Mouse (Mus musculus): ENCODE results near the gene Nkx2-9. TPM values are rescaled to one million over a fixed set of nuclear protein-coding genes. Genes with fewer than 3 reads are reported as not detected.

Gene Nkx2-9
- polyA plus RNA-seq (2015; fragmentation: Nextera tagmentation; extraction: Ambion mirVana), result not detected in 2 replicates

DNA sequence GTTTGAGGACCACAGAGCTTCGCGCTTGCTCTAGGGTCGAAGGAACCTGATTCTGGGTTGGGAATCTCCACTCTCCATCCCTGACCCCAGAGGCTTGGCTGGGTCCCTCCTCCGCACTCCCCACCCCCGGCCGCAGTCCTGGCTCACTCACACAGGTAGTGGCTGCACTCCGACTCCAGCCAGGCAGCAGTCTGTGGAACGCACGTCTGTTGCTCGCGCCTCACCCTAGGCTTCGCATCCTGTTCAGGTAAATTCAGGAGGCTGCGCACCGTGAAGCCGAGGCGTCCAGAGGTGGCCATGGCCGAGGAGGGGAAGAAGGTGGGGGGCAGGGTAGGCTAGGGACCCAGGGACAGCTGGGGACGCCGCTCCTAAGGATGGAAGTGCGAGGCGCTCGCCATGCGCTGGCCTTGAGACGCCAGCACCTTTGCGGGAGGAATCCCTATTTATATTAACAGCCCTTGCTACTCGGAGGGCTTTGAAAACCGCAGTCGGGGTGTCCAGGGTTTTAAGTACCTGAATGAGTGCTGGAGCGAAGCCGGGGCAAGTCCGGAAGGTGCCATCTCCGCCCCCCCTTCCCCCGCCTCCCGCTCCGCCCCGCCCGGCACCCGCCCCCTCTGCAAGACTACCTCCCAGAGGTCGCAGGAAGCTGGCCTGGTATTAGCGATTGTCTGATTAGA is at the start of gene Nkx2-9:
TSS of gene Nkx2-9 (minus strand) at position 524 of the 677 bp plus-strand sequence.
- H3K36me3 ChIP-seq, result no peaks in the 10 kb centered on the region
- H3K4me3 ChIP-seq, result peak within 1 kb of the TSS; percentile 28
- no peak for ATAC-seq (ENCODE audit: borderline replicate concordance, extremely low read depth, low FRiP score, low TSS enrichment)
- WGBS, result under 1% methylated on average over 40 of the region's 40 CpGs
- H3K9ac ChIP-seq, result no peak within 1 kb of the TSS
- peaks cover 24% of the 10 kb centered on the region; the same call in 1 of the 2 replicates for H3K4me1 ChIP-seq
- H3K27ac ChIP-seq, result no peak within 1 kb of the TSS
- H3K9me3 ChIP-seq, result no peaks in the 10 kb centered on the region
- peak within 1 kb of the TSS; percentile 58 for H3K4me2 ChIP-seq
- H3K27me3 ChIP-seq, result peaks cover 91% of the 10 kb centered on the region

DNA sequence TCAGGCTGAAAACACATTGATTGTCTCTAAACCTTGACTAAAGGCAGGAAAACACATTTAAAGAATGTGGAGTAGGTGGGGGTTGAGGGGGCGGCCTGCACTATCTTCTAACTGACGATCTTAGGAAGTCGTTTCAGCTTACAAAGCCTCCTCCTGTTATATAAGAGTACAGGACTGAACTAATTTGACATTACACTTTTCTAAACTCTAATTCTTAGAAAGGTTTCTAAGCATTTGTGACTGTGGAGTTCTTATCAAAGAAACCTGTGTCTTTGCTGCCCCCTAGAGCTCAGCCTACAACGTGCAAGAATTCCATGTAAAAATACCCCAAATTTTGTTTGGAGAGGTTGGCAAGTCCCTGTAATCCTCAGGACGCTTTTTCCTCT is 24.1 kb upstream of the Nkx2-9 start:
- H3K27me3 ChIP-seq, result no peaks in the 10 kb centered on the region
- no peak overlapping the region for H3K9ac ChIP-seq
- no peak overlapping the region for H3K27ac ChIP-seq
- no peak; the same call in 1 of the 2 replicates for ATAC-seq (ENCODE audit: borderline replicate concordance, extremely low read depth, low FRiP score, low TSS enrichment)
- peak overlapping the region; percentile 51 for H3K4me2 ChIP-seq
- H3K9me3 ChIP-seq, result no peaks in the 10 kb centered on the region
- H3K4me3 ChIP-seq, result peak overlapping the region; percentile 16
- H3K4me1 ChIP-seq, result no peaks in the 10 kb centered on the region
- WGBS, result 8% methylated on average over 5 of the region's 5 CpGs
- no peaks in the 10 kb centered on the region for H3K36me3 ChIP-seq

DNA sequence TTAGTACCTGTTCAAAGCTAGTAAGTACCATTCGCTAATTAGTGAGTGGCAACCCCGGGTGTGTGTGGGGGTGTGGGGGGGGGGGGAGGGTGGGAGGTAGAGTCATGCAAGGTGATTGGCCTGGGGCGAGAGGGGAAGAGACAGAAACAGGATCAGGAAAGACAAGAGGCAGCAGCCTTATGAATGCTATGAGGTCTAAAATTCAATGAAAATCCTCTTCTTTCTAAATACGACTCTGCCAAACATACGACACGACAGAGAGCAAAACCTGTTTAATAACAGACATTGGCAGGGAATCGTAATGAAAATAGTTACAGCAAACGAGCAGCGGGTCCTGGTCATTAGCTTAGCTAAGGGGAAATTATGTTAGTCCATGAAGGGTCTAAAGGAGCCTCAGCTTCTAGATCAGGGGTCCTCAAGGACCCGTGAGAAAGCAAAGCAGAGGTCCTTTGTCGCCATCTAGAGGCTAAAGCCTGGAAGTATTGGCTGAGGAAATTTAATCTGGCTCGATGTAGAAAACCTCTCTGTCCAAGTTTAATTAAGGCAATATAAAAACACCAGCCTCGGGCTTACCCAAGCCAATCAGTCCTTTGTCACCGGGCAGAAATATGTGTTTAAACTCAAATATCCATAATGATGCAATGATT is 23.6 kb upstream of the Nkx2-9 start:
- no peak overlapping the region for H3K27ac ChIP-seq
- WGBS, result 18% methylated on average over 14 of the region's 14 CpGs
- H3K4me3 ChIP-seq, result peak overlapping the region; percentile 16
- H3K4me1 ChIP-seq, result no peaks in the 10 kb centered on the region
- ATAC-seq (ENCODE audit: borderline replicate concordance, extremely low read depth, low FRiP score, low TSS enrichment), result no peak
- H3K36me3 ChIP-seq, result no peaks in the 10 kb centered on the region
- H3K27me3 ChIP-seq, result no peaks in the 10 kb centered on the region
- no peaks in the 10 kb centered on the region for H3K9me3 ChIP-seq
- no peak overlapping the region for H3K9ac ChIP-seq
- H3K4me2 ChIP-seq, result peak overlapping the region; percentile 51

DNA sequence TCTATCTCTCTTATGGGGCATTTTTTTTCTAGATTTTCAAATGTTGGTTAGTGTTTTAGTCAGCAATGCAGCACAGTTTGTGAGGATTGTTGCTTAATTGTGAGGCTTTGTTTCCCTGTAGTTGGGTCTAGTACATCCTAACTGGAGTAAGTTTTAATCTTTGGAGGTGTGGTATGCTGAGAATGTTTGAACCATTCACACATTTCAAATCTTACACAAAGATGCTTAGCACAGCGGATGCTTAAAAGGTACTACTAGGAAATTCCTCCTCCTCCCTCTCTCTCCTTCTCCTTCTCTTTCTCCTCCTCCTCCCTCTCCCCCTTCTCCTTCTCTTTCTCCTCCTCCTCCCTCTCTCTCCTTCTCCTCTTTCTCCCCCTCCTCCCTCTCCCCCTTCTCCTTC is 3.0 kb upstream of the Nkx2-9 start:
- Histone ChIP-seq H3K27ac (no peak overlapping the region), H3K9me3 (no peaks in the 10 kb centered on the region), H3K4me3 (no peak overlapping the region), H3K9ac (no peak overlapping the region), H3K36me3 (no peaks in the 10 kb centered on the region), H3K27me3 (peaks cover 74% of the 10 kb centered on the region), H3K4me2 (no peak overlapping the region), H3K4me1 (peaks cover 24% of the 10 kb centered on the region; the same call in 1 of the 2 replicates)
- WGBS, result 17% methylated on average over 1 of the region's 1 CpGs
- ATAC-seq (ENCODE audit: borderline replicate concordance, extremely low read depth, low FRiP score, low TSS enrichment), result no peak

DNA sequence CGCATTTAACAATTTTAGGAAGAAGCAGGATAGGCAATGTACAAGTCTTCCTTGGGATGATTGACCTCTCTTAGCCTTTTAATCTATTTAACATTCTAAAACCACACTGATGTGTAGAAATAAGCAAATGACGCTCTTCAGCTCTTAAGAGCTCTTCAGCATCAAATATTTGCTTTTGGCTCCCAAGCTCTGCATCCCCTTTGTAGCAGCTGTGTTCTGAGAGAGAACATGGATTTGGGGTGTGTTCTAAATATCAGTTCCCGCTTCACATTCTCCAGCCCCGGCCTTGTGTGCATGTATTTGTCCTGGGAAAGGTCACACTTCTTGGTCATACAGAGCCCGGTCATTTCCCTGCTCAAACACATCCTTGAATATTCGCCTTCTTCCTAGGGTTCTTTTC is 2.3 kb upstream of the Nkx2-9 start:
- H3K27ac ChIP-seq, result no peak overlapping the region
- H3K9me3 ChIP-seq, result no peaks in the 10 kb centered on the region
- H3K4me3 ChIP-seq, result no peak overlapping the region
- no peaks in the 10 kb centered on the region for H3K36me3 ChIP-seq
- H3K4me1 ChIP-seq, result peaks cover 24% of the 10 kb centered on the region; the same call in 1 of the 2 replicates
- H3K27me3 ChIP-seq, result peaks cover 81% of the 10 kb centered on the region
- no peak for ATAC-seq (ENCODE audit: borderline replicate concordance, extremely low read depth, low FRiP score, low TSS enrichment)
- no peak overlapping the region for H3K4me2 ChIP-seq
- H3K9ac ChIP-seq, result no peak overlapping the region
- 10% methylated on average over 6 of the region's 6 CpGs for WGBS

DNA sequence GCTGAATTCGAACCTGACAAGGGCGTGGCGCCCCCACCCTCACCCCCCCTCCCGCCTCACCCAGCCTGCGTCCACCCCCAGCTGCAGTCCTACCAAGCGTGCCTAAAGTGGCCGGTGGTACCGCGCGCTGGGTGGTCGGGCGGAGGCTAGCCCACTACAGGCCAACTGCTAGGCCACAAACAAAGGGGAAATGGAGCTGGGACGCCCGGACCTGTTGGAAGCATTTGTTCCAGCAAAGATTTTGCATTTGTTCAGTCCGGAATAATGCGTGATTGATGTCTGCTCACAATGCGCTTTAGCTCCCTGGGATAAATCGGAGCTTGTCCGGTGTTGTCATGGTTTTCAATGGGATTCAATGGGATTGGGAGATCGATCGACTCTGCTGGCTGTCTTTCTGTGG is 1.4 kb upstream of the Nkx2-9 start:
- Histone ChIP-seq H3K27ac (no peak overlapping the region), H3K27me3 (peaks cover 87% of the 10 kb centered on the region), H3K36me3 (no peaks in the 10 kb centered on the region), H3K9ac (no peak overlapping the region), H3K4me3 (no peak overlapping the region), H3K4me1 (peaks cover 24% of the 10 kb centered on the region; the same call in 1 of the 2 replicates), H3K9me3 (no peaks in the 10 kb centered on the region), H3K4me2 (no peak overlapping the region)
- WGBS, result 1% methylated on average over 20 of the region's 21 CpGs
- no peak for ATAC-seq (ENCODE audit: borderline replicate concordance, extremely low read depth, low FRiP score, low TSS enrichment)

DNA sequence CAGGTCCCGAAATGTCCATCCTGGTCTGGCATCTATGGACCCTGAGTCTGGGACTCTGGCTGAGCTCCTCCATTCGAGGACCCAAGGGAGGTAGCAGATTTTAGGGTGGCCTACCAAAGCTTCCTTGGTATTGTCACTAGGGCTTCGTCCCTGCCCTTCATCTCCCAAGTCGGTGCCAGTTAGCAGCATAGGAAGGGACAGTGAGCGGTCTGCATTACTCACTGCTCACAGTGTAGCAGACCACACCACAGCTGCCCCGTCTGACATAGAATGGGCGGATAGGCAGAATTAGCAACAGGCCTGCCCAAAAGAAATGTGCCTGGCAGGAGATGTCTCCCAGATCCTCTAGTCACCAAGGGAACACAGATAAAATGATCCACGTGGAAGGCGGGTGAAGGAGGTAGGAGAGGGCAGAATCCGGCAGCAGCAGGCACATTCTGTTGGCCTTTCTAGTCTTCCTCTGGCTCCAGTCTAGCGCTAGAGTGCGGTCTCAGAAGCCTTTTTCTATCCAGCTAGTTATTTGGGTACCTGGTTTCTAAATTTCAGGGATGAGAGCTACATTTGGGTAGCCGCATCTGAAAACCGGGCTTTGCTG is 929 bp upstream of the Nkx2-9 start:
- no peak overlapping the region for H3K4me3 ChIP-seq
- 9% methylated on average over 14 of the region's 14 CpGs for WGBS
- ATAC-seq (ENCODE audit: borderline replicate concordance, extremely low read depth, low FRiP score, low TSS enrichment), result no peak

DNA sequence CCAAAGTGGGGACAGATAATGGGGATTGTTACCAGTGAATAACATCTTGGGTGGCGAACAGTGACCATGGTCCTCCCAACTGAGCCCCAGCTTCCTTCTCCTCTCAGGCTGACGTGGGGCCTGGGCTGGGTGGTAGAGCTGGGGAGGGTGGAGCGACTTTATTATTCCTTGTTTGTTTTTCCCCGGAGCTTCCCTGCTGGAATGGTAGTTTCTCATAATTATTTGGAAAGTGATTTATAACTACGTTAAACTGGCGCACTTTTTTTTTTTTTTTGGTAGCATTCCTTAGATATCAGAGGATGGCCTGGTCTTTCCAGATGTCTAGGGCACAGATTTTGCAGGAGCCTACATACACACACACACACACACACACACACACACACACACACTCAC is 350 bp upstream of the Nkx2-9 start:
- peak overlapping the region; percentile 28; the same call in 1 of the 2 replicates for H3K4me3 ChIP-seq
- no peak for ATAC-seq (ENCODE audit: borderline replicate concordance, extremely low read depth, low FRiP score, low TSS enrichment)
- peaks cover 24% of the 10 kb centered on the region; the same call in 1 of the 2 replicates for H3K4me1 ChIP-seq
- H3K27me3 ChIP-seq, result peaks cover 91% of the 10 kb centered on the region
- no peaks in the 10 kb centered on the region for H3K9me3 ChIP-seq
- 2% methylated on average over 6 of the region's 6 CpGs for WGBS
- H3K4me2 ChIP-seq, result peak overlapping the region; percentile 58
- H3K9ac ChIP-seq, result no peak overlapping the region
- no peaks in the 10 kb centered on the region for H3K36me3 ChIP-seq
- H3K27ac ChIP-seq, result no peak overlapping the region

More for the DNA sequence above, 929 bp upstream of the Nkx2-9 start:
- Histone ChIP-seq H3K4me2 (no peak overlapping the region), H3K27me3 (peaks cover 89% of the 10 kb centered on the region), H3K9me3 (no peaks in the 10 kb centered on the region), H3K4me1 (peaks cover 24% of the 10 kb centered on the region; the same call in 1 of the 2 replicates), H3K9ac (no peak overlapping the region), H3K27ac (no peak overlapping the region), H3K36me3 (no peaks in the 10 kb centered on the region)

DNA sequence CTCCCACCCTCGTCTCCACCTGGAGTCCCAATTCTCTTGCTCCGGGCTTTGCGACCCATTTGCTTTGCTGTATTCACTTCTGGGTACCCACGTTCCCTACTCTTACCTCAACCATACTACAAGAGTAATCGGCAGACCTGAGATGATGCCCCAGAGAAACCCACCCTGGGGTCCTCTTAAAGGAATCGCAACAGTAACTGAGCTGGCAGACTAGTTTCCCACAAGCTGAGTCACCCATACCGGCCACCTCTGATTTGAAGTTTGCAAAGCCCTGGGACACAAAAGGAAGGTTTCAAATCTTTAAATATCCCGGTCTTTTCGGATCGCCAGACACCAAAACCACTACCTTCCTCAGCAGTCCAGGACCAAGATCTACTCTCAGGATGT is 742 bp downstream of the Nkx2-9 start:
- Histone ChIP-seq H3K9ac (no peak overlapping the region), H3K27ac (no peak overlapping the region), H3K27me3 (peaks cover 92% of the 10 kb centered on the region), H3K4me2 (peak overlapping the region; percentile 58), H3K4me1 (peaks cover 24% of the 10 kb centered on the region; the same call in 1 of the 2 replicates), H3K9me3 (no peaks in the 10 kb centered on the region), H3K4me3 (peak overlapping the region; percentile 28), H3K36me3 (no peaks in the 10 kb centered on the region)
- ATAC-seq (ENCODE audit: borderline replicate concordance, extremely low read depth, low FRiP score, low TSS enrichment), result no peak
- WGBS, result under 1% methylated on average over 10 of the region's 10 CpGs

DNA sequence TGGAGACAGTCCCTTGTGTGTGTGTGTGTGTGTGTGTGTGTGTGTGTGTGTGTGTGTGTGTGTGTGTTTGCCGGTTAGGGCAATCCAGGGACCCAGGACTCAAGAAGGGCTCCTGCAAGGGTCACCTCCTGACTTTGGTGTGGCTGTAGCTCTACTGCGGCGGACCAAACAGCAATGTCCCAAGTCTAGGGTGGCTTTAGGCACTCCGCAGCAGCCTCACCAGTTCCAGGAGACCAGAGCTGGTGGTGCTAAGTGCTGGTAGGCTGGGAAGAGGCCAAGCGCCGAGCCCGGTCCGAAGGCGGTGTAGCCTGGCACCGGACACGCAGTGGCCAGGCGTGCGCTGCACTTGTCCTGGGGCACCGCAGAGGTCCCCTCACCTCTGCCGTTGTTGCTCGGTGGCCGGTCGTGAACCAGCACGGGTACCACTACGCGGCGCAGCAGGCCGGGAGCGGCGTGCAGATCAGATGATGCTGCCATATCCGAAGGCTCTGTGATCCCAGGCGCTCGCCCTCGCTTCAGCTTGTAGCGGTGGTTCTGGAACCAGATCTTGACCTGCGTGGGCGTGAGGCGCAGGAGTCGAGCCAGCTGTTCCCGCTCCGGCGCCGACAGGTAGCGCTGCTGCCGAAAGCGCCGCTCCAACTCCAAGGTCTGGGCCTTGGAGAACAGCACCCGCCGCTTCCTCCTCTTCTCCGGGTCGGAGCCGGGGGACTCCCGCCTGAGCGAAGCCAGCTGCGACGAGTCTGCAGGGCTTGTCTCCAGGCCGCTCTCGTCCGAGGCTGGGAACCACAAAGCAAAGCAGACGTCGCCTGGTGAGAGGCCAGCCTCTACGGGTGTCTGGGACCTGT is 1.4 kb downstream of the Nkx2-9 start:
- H3K9ac ChIP-seq, result no peak overlapping the region
- peak overlapping the region; percentile 58 for H3K4me2 ChIP-seq
- WGBS, result under 1% methylated on average over 56 of the region's 57 CpGs
- H3K4me1 ChIP-seq, result peaks cover 24% of the 10 kb centered on the region; the same call in 1 of the 2 replicates
- H3K27ac ChIP-seq, result no peak overlapping the region
- peak; percentile 58; the same call in 1 of the 2 replicates for ATAC-seq (ENCODE audit: borderline replicate concordance, extremely low read depth, low FRiP score, low TSS enrichment)
- no peaks in the 10 kb centered on the region for H3K36me3 ChIP-seq
- no peaks in the 10 kb centered on the region for H3K9me3 ChIP-seq
- peak overlapping the region; percentile 28 for H3K4me3 ChIP-seq
- peaks cover 96% of the 10 kb centered on the region for H3K27me3 ChIP-seq

DNA sequence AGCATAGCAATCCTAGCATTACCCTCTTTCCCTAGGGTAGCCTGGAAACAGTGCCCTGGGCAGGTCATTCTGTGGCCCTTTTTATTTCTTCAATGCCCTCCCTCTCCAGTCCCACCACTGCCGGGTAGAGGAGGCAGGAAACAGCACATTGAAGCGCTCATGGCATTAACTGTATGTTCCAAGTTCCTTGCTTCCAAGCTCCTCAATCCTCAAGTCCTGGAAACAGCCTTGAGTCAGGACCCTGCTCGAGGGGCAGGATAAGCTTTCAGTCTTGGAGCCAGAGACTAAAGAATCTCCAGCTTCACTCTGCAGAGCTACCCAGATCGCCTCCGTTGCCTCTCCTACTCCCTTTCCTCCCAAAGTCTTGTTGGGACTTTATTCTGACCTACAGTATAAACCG is 2.2 kb downstream of the Nkx2-9 start:
- H3K9me3 ChIP-seq, result no peaks in the 10 kb centered on the region
- H3K27me3 ChIP-seq, result peaks cover 89% of the 10 kb centered on the region
- no peak overlapping the region for H3K27ac ChIP-seq
- H3K4me2 ChIP-seq, result no peak overlapping the region
- H3K9ac ChIP-seq, result no peak overlapping the region
- ATAC-seq (ENCODE audit: borderline replicate concordance, extremely low read depth, low FRiP score, low TSS enrichment), result no peak
- 16% methylated on average over 6 of the region's 6 CpGs for WGBS
- peaks cover 24% of the 10 kb centered on the region; the same call in 1 of the 2 replicates for H3K4me1 ChIP-seq
- no peaks in the 10 kb centered on the region for H3K36me3 ChIP-seq
- no peak overlapping the region for H3K4me3 ChIP-seq

Data from lung, embryonic 15.5 days (tissue).